13 mouse cellular contexts compared by ENCODE assay signal in the genomic region with DNA sequence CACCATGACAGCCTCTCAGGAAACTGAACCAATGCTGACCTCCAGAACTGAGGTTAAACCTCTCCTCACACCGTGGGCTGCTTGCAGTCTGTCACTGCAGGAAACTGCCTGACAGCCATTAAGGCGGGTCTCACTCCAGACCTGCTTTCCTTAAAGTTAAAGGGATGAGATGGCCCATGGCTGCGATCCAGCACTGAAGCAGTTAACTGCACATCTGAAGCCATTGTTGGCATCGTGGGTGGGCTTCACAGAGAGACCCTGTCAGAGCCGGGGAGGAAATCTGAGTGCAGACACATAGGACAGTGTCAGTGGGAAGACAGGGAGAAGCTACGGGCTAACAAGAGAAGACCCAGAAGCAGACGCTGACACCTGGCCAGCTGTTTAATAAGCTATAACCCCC.
DNase-seq lines count a peak whose midpoint lies in the region; ATAC-seq and TF ChIP-seq lines count a peak whose summit lies in the region.
"Had no signal": no experiment of that assay in that cellular context is flagged by ENCODE, and none has a peak within 500 bp of the region (broad histone marks: within the 10 kb centered on the region; RNA-seq: fewer than 3 reads in every experiment).

No protein-coding gene starts in this region.

- peak overlapping the region; percentile 55; the same call in 1 of the 2 replicates for H3K27ac ChIP-seq in midbrain, embryonic 10.5 days (replicated peaks)
- no peak overlapping the region for H3K27ac ChIP-seq in midbrain, embryonic 11.5 days (ENCODE audit: low read depth, low read length)
- H3K27ac ChIP-seq in hindbrain, postnatal 0 days: no peak overlapping the region
- H3K27ac ChIP-seq: kidney, postnatal 0 days; limb, embryonic 13.5 days; macrophage had no signal

- peaks cover 14% of the 10 kb centered on the region for H3K4me1 ChIP-seq in midbrain, embryonic 10.5 days
- H3K4me1 ChIP-seq in midbrain, embryonic 11.5 days (ENCODE audit: control insufficient read depth, insufficient read depth, low read length): peaks cover 7% of the 10 kb centered on the region; the same call in 1 of the 2 replicates
- no peaks in the 10 kb centered on the region for H3K4me1 ChIP-seq in hindbrain, postnatal 0 days (ENCODE audit: insufficient read depth, low read length)

- 30% methylated on average over 7 of the region's 7 CpGs for WGBS in midbrain, embryonic 10.5 days
- 24% methylated on average over 7 of the region's 7 CpGs for WGBS in midbrain, embryonic 11.5 days
- 24% methylated on average over 7 of the region's 7 CpGs for WGBS in hindbrain, postnatal 0 days

- no peaks in the 10 kb centered on the region for H3K27me3 ChIP-seq in midbrain, embryonic 10.5 days (ENCODE audit: low read depth, poor library complexity, severe bottlenecking)
- H3K27me3 ChIP-seq in midbrain, embryonic 11.5 days (ENCODE audit: control insufficient read depth, insufficient read depth, low read length): no peaks in the 10 kb centered on the region
- H3K27me3 ChIP-seq in hindbrain, postnatal 0 days (ENCODE audit: insufficient read depth, low read length): no peaks in the 10 kb centered on the region

- TF ChIP-seq CTCF in hindbrain, postnatal 0 days (IDR thresholded peaks at IDR 0.05; ENCODE audit: low read depth): no peak

- no peak for ATAC-seq in midbrain, embryonic 11.5 days (ENCODE audit: low FRiP score)
- no peak for ATAC-seq in hindbrain, postnatal 0 days
- ATAC-seq: Patski had no signal

- no peaks in the 10 kb centered on the region for H3K9me3 ChIP-seq in midbrain, embryonic 10.5 days (replicated peaks)
- H3K9me3 ChIP-seq in midbrain, embryonic 11.5 days (ENCODE audit: control insufficient read depth, low read length): no peaks in the 10 kb centered on the region
- no peaks in the 10 kb centered on the region for H3K9me3 ChIP-seq in hindbrain, postnatal 0 days (ENCODE audit: low read length)
- H3K9me3 ChIP-seq: limb, embryonic 13.5 days had no signal

- intact Hi-C loops in gastrocnemius, postnatal 36 days (cut with DNase I): no loop called here

- peak; percentile 24 to 33 for DNase-seq in cerebellum, postnatal 10 days
- no peak for DNase-seq in cerebellum, postnatal 4 days (ENCODE audit: low spot score in 2 of 2)
- DNase-seq in midbrain, embryonic 10.5 days (ENCODE audit: low spot score): peak; percentile 29
- no peak for DNase-seq in midbrain, embryonic 11.5 days (ENCODE audit: low spot score, missing footprints)
- peak; percentile 25 for DNase-seq in hindbrain, postnatal 0 days (ENCODE audit: low spot score)
- DNase-seq in retina, embryonic 14.5 days (ENCODE audit: low spot score): peak; percentile 53
- DNase-seq in gastrocnemius, postnatal 36 days: no peak
- no peak for DNase-seq in lung, postnatal 25 days (ENCODE audit: low spot score)
- DNase-seq: cerebellum, adult 2 months had no signal

- no peak overlapping the region for H3K9ac ChIP-seq in midbrain, embryonic 11.5 days (ENCODE audit: low read length)
- no peak overlapping the region for H3K9ac ChIP-seq in hindbrain, postnatal 0 days (replicated peaks; ENCODE audit: low read length)
- H3K9ac ChIP-seq: limb, embryonic 13.5 days had no signal

- 0 out of 2 replicates have a peak overlapping the region, but pooled peaks have one; percentile 0 for H3K4me3 ChIP-seq in midbrain, embryonic 10.5 days
- no peak overlapping the region for H3K4me3 ChIP-seq in midbrain, embryonic 11.5 days (ENCODE audit: low read depth, low read length)
- H3K4me3 ChIP-seq in hindbrain, postnatal 0 days (ENCODE audit: low read length): no peak overlapping the region
- H3K4me3 ChIP-seq: limb, embryonic 13.5 days had no signal

- no peak overlapping the region for H3K4me2 ChIP-seq in midbrain, embryonic 11.5 days
- H3K4me2 ChIP-seq in hindbrain, postnatal 0 days (ENCODE audit: low read depth, low read length): no peak overlapping the region
- H3K4me2 ChIP-seq: limb, embryonic 13.5 days had no signal

- H3K36me3 ChIP-seq in midbrain, embryonic 10.5 days: no peaks in the 10 kb centered on the region
- H3K36me3 ChIP-seq in midbrain, embryonic 11.5 days (ENCODE audit: control insufficient read depth, insufficient read depth, low read length): no peaks in the 10 kb centered on the region
- no peaks in the 10 kb centered on the region for H3K36me3 ChIP-seq in hindbrain, postnatal 0 days (ENCODE audit: insufficient read depth, low read length)
- H3K36me3 ChIP-seq: limb, embryonic 13.5 days had no signal

Comparison
In these comparisons a context has a peak if more than half of its experiments do, and no peak if none do; other contexts are left out.
1. DNase-seq: peak in cerebellum, postnatal 10 days (2 of 2), midbrain, embryonic 10.5 days (single experiment), hindbrain, postnatal 0 days (single experiment) and retina, embryonic 14.5 days (single experiment); none in cerebellum, postnatal 4 days (0 of 2), midbrain, embryonic 11.5 days (single experiment), gastrocnemius, postnatal 36 days (0 of 2) and lung, postnatal 25 days (single experiment).